Comparison of ENCODE assay signal across 8 mouse cellular contexts in genomic region chr19:25374926-25375325, GRCm38 (mm10).
A peak's percentile ranks its signal among the peaks of the same experiment; 100 is the strongest.
DNase-seq lines count a peak whose midpoint lies in the region; ATAC-seq lines count a peak whose summit lies in the region.

No protein-coding gene starts in this region.

- H3K27me3 ChIP-seq in neural tube, embryonic 11.5 days (ENCODE audit: control insufficient read depth, insufficient read depth, low read length): no peaks in the 10 kb centered on the region
- H3K27me3 ChIP-seq in embryonic facial prominence, embryonic 10.5 days (replicated peaks; ENCODE audit: low read depth, poor library complexity, severe bottlenecking): peaks cover 11% of the 10 kb centered on the region; the same call in 1 of the 2 replicates
- no peaks in the 10 kb centered on the region for H3K27me3 ChIP-seq in heart, embryonic 11.5 days (ENCODE audit: control insufficient read depth, insufficient read depth, low read length)
- no peaks in the 10 kb centered on the region for H3K27me3 ChIP-seq in kidney, embryonic 14.5 days (ENCODE audit: control insufficient read depth, insufficient read depth, low read length)

- H3K4me2 ChIP-seq in neural tube, embryonic 11.5 days (ENCODE audit: low read depth): no peak overlapping the region
- H3K4me2 ChIP-seq in heart, embryonic 11.5 days: no peak overlapping the region
- no peak overlapping the region for H3K4me2 ChIP-seq in kidney, embryonic 14.5 days (replicated peaks; ENCODE audit: low read depth, low read length)

- WGBS in neural tube, embryonic 11.5 days: 12% methylated on average over 12 of the region's 12 CpGs
- 7% methylated on average over 12 of the region's 12 CpGs for WGBS in embryonic facial prominence, embryonic 10.5 days
- 13% methylated on average over 12 of the region's 12 CpGs for WGBS in heart, embryonic 11.5 days (ENCODE audit: insufficient replicate concordance)
- 11% methylated on average over 12 of the region's 12 CpGs for WGBS in kidney, embryonic 14.5 days

- ATAC-seq in neural tube, embryonic 11.5 days (ENCODE audit: insufficient read depth, low FRiP score, low TSS enrichment): no peak
- no peak for ATAC-seq in heart, embryonic 11.5 days (replicated peaks; ENCODE audit: insufficient number of reproducible peaks, low FRiP score, low TSS enrichment)
- 0 out of 2 replicates have a peak, but pooled peaks have one; percentile 52 for ATAC-seq in kidney, embryonic 14.5 days (ENCODE audit: low FRiP score, low TSS enrichment)

- DNase-seq in neural tube, embryonic 11.5 days (ENCODE audit: low spot score): peak; percentile 43
- DNase-seq in neural tube, embryonic 10.5 days (ENCODE audit: extremely low spot score, low spot score): no peak
- DNase-seq in embryonic facial prominence, embryonic 10.5 days (ENCODE audit: low spot score): peak; percentile 20
- peak; percentile 19 for DNase-seq in lung, postnatal 36 days
- DNase-seq in thymus, postnatal 25 days: no peak
- DNase-seq in right cerebral cortex, postnatal 14 days: no peak

- H3K9ac ChIP-seq in neural tube, embryonic 11.5 days (ENCODE audit: low read length): no peak overlapping the region
- peak overlapping the region; percentile 60 for H3K9ac ChIP-seq in heart, embryonic 11.5 days (ENCODE audit: low read depth, low read length)
- H3K9ac ChIP-seq in kidney, embryonic 14.5 days (ENCODE audit: low read depth, low read length): no peak overlapping the region

- H3K27ac ChIP-seq in neural tube, embryonic 11.5 days (ENCODE audit: low read depth, low read length): no peak overlapping the region
- peak overlapping the region; percentile 48; the same call in 1 of the 2 replicates for H3K27ac ChIP-seq in embryonic facial prominence, embryonic 10.5 days (replicated peaks)
- peak overlapping the region; percentile 46 for H3K27ac ChIP-seq in heart, embryonic 11.5 days (ENCODE audit: low read depth, low read length)
- H3K27ac ChIP-seq in kidney, embryonic 14.5 days (ENCODE audit: low read depth, low read length): no peak overlapping the region

- H3K36me3 ChIP-seq in neural tube, embryonic 11.5 days (ENCODE audit: control insufficient read depth, insufficient read depth, low read length): no peaks in the 10 kb centered on the region
- no peaks in the 10 kb centered on the region for H3K36me3 ChIP-seq in embryonic facial prominence, embryonic 10.5 days (replicated peaks)
- no peaks in the 10 kb centered on the region for H3K36me3 ChIP-seq in heart, embryonic 11.5 days (ENCODE audit: control insufficient read depth, insufficient read depth, low read length)
- H3K36me3 ChIP-seq in kidney, embryonic 14.5 days (ENCODE audit: control insufficient read depth, insufficient read depth, low read length): no peaks in the 10 kb centered on the region

- H3K4me1 ChIP-seq in neural tube, embryonic 11.5 days (ENCODE audit: control insufficient read depth, insufficient read depth, low read length): 0 out of 2 replicates have a peak, but pooled peaks cover 3% of the 10 kb centered on the region
- H3K4me1 ChIP-seq in embryonic facial prominence, embryonic 10.5 days: peaks cover 37% of the 10 kb centered on the region
- peaks cover 20% of the 10 kb centered on the region for H3K4me1 ChIP-seq in heart, embryonic 11.5 days (ENCODE audit: control insufficient read depth, insufficient read depth, low read length)
- H3K4me1 ChIP-seq in kidney, embryonic 14.5 days (ENCODE audit: control insufficient read depth, insufficient read depth, low read length): peaks cover 4% of the 10 kb centered on the region; the same call in 1 of the 2 replicates

- H3K4me3 ChIP-seq in neural tube, embryonic 11.5 days (ENCODE audit: low read depth, low read length): no peak overlapping the region
- 0 out of 2 replicates have a peak overlapping the region, but pooled peaks have one; percentile 8 for H3K4me3 ChIP-seq in embryonic facial prominence, embryonic 10.5 days
- H3K4me3 ChIP-seq in heart, embryonic 11.5 days (ENCODE audit: low read depth, low read length): no peak overlapping the region
- H3K4me3 ChIP-seq in kidney, embryonic 14.5 days (ENCODE audit: low read length): no peak overlapping the region

- no peaks in the 10 kb centered on the region for H3K9me3 ChIP-seq in neural tube, embryonic 11.5 days (ENCODE audit: control insufficient read depth, low read length)
- H3K9me3 ChIP-seq in embryonic facial prominence, embryonic 10.5 days: no peaks in the 10 kb centered on the region
- H3K9me3 ChIP-seq in heart, embryonic 11.5 days (replicated peaks; ENCODE audit: control insufficient read depth, low read length): no peaks in the 10 kb centered on the region
- no peaks in the 10 kb centered on the region for H3K9me3 ChIP-seq in kidney, embryonic 14.5 days (ENCODE audit: control insufficient read depth, low read length)

Comparison
In these comparisons a context has a peak if more than half of its experiments do, and no peak if none do; other contexts are left out.
1. DNase-seq: peak in neural tube, embryonic 11.5 days (single experiment), embryonic facial prominence, embryonic 10.5 days (single experiment) and lung, postnatal 36 days (single experiment); none in neural tube, embryonic 10.5 days (single experiment), thymus, postnatal 25 days (single experiment) and right cerebral cortex, postnatal 14 days (single experiment).
2. H3K27ac ChIP-seq: peak in embryonic facial prominence, embryonic 10.5 days (single experiment) and heart, embryonic 11.5 days (single experiment); none in neural tube, embryonic 11.5 days (single experiment) and kidney, embryonic 14.5 days (single experiment).